Mouse (Mus musculus) olfactory bulb, adult 2 months (tissue): ENCODE results near the gene Lrig2.

Experiments
- CTCF ChIP-seq: fragments of 200-500 bp; IDR thresholded peaks from 2 replicates; pipeline ENCODE4 v1.5.1; 2012; ENCODE audit warnings: low read depth, mild to moderate bottlenecking, low read length, moderate library complexity; ENCODE audit not compliant: insufficient read depth
- POLR2A ChIP-seq: fragments of 200-500 bp; IDR thresholded peaks from 2 replicates; pipeline ENCODE4 v1.6.1; 2012; ENCODE audit warnings: mild to moderate bottlenecking, low read depth, low read length, moderate library complexity; ENCODE audit not compliant: insufficient read depth

DNA sequence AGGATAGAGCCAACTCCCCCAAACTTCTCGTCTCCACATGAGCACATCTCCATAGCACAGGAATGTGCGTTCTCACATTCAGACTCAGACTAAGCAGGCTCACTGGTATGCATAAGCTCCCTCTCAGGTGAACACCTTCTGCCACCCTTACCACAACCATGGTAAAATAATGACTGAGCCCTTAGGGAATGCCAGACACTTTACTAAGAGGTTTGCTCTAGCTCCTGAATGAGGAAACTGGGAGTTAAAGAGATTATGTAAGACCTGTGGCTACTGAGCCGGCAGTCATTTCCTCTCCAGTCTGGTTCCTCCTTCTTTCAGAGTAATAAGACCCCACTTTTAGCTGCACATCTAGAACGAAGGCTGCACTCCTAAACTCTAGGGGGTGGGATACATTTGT is 108.1 kb downstream of the Lrig2 start:
- no peak for TF ChIP-seq CTCF
- TF ChIP-seq POLR2A, result no peak
